Mouse (Mus musculus) cerebellum, adult (tissue): ENCODE measurements around the gene Zmym2.

Source experiments
- ATAC-seq: cut with Nextera tagmentation; 2 replicates; pipeline ENCODE4 v1.9.2; 2017; ENCODE audit warnings: mild to moderate bottlenecking, moderate library complexity, mixed read lengths; ENCODE audit not compliant: insufficient number of reproducible peaks, low FRiP score, low TSS enrichment

The Zmym2 gene

GRCm38 (mm10) chr14:56905696-56906095 is 19.2 kb downstream of the Zmym2 start:
- ATAC-seq, result no peak

GRCm38 (mm10) chr14:56918532-56918931 is 32.1 kb downstream of the Zmym2 start:
- ATAC-seq, result no peak

- no peak for ATAC-seq
Observed at GRCm38 (mm10) chr14:56935481-56935880, 49.0 kb downstream of the Zmym2 start.

- no peak for ATAC-seq
Observed at GRCm38 (mm10) chr14:56939903-56940302, 53.5 kb downstream of the Zmym2 start.

GRCm38 (mm10) chr14:56952928-56953327 is 66.5 kb downstream of the Zmym2 start:
- no peak for ATAC-seq

GRCm38 (mm10) chr14:56954393-56954792 is 67.9 kb downstream of the Zmym2 start:
- no peak for ATAC-seq

GRCm38 (mm10) chr14:56963969-56964734 is 77.7 kb downstream of the Zmym2 start:
- ATAC-seq, result no peak

GRCm38 (mm10) chr14:56969653-56970052 is 83.2 kb downstream of the Zmym2 start:
- ATAC-seq, result no peak

GRCm38 (mm10) chr14:56970160-56970559 is 83.7 kb downstream of the Zmym2 start:
- ATAC-seq, result no peak

GRCm38 (mm10) chr14:56978045-56978655 is 91.7 kb downstream of the Zmym2 start:
- ATAC-seq, result no peak

- no peak for ATAC-seq
Observed at GRCm38 (mm10) chr14:56988621-56989020, 102.2 kb downstream of the Zmym2 start.
